Mouse (Mus musculus) heart, adult 8-10 months (tissue): ENCODE results near the gene Sprr2a2. TPM values are rescaled to one million over a fixed set of nuclear protein-coding genes. Genes with fewer than 3 reads are reported as not detected.
"Not testable (repeated sequence)": the region's sequence is repeated elsewhere in the genome, so short reads cannot be mapped to it uniquely, and the experiment has no call there.

Experiments used
- DNase-seq: peaks from one replicate; pipeline ENCODE4 v3.0.0; 2022; ENCODE audit warnings: low spot score
- total RNA-seq, 4 experiments: library from RNA; stranded (reverse); gene quantifications; 2 replicates each; pipeline ENCODE4 v1.2.4; 2022

Gene Sprr2a2
- total RNA-seq, result 1 to 10 TPM in 1 of 4 experiments, under 1 TPM in 1, not detected in 2; 0.80 to 2.0 TPM

DNA sequence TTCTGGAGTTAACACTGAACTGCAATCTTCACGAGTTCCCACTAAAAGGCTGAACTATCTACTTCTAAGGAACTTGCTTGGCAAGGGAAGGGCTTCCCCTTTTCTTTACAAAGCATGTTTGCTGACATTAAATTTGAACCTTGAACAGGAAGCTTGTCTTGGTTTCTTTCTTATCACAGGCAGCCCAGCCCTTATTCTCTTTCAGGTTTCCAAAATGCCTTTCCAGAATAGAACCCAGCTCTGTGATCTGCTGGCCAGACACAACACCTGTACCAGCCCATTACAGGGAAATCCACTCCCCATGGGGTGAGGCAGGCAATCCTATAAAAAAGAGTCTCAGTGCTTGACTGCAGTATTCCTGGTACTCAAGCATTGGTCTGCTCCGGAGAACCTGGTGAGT, at the start of gene Sprr2a2, which contains the start of gene Sprr2a1:
Sprr2a2 (plus strand) TSS at position 352 of the 400 bp plus-strand sequence.
Sprr2a1 (plus strand) TSS at position 231 of the 400 bp plus-strand sequence.
- not testable (repeated sequence) for DNase-seq

GRCm38 (mm10) chr3:92169847-92170246, 45.9 kb upstream of the Sprr2a2 start:
- no peak for DNase-seq

GRCm38 (mm10) chr3:92176880-92177279, 38.8 kb upstream of the Sprr2a2 start:
- no peak for DNase-seq

DNA sequence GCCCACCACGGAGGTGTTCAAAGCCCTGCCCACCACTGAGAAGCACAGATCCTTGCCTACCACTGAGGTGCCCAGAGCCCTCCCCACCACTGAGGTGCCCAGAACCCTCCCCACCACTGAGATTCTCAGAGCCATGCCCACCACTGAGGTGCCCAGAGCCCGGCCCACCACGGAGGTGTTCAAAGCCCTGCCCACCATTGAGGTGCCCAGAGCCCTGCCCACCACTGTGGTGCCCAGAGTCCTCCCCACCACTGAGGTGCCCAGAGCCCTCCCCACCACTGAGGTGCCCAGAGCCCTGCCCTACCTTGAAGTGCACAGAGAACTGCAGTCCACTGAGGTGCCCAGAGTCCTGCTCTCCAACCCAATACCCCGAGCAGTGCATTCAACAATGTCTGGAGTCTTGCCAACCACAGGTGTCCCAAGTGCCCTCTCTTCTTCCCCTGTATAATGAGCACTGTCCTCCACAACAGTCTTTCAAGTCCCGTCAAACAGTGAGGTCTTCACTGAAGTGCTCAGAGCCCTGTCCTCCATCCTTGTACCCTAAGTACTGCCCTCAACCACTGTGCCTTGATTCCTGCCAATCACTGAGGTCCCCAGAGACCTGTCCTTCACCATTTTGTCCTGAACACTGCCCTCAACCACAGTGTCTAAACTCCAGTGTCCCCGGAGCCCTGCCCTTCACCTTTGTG, 20.1 kb upstream of the Sprr2a2 start:
- DNase-seq, result no peak

DNA sequence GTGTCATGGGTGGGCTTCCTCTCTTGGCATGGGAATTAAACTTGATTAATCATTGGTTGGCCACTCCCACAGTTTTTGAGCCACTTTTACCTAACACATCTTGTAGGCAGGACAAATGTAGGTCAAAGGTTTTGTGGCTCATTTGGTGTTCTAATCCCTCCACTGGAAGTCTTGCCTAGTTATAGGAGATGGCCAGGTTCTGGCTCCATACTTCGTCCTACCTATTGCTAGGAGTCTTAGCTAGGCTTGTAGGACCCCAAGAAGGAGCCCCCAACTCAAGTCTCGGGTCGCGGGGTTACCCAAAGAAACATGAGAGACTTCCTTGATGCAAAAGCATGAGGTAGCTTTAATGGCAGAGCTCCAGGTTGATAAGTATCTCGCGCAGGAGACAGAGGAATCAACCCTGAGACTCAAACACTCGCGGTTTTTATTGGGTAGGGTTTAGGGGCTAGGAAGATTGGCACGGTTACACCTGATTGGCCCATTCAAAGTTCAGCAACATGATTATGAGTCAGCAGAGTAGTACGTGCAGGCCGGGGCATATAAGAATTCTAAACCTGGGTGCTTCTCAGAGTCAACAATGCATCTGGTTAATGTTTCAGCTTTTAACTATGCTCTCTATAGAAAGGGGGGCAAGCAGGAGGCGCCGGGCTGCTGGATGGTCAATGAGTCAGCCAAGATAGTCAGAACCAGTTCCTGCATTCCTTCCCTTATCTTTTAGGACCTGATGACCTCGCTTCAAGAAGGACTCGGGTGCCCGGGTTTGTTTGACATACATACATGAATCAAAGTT, 4.4 kb upstream of the Sprr2a2 start:
- DNase-seq, result not testable (repeated sequence)

DNA sequence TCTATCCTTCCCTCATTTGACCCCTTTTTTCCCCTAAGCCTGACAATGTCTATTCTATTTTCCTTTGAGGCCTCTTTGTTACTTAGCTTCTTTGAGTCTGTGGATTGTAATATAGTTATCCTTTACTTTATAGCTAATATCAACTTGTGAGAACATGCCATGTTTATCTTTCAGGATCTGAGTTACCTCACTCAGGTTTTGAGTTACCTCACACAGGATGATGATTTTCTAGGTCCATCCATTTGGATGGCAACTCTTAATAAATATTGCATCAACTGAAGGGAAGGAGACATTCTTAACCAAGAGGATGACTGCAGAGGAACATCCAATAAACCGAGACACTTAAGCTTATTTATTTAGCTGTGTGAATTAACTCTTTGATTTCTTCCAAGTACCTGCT, 3.7 kb upstream of the Sprr2a2 start:
- not testable (repeated sequence) for DNase-seq

DNA sequence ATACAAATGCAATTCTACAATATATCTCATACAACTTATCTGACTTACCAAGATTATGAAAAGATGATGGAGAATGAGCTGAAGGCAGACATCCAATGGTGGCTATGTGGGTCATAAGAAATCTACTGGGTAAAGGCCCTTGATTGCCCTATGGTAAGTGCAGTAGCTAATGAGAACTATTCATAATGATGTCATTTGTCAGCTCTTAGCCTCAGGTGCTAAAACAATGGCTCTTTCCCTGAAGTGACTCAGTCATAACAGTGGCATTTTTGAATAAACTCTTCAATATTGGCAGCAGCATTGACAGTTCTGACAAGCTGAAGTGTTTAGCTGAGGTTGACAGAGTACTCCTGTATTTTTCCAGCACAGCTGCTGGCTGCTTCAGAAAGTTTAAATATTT, 2.1 kb upstream of the Sprr2a2 start:
- not testable (repeated sequence) for DNase-seq

GRCm38 (mm10) chr3:92219031-92219430, 3.3 kb downstream of the Sprr2a2 start:
- DNase-seq, result not testable (repeated sequence)

DNA sequence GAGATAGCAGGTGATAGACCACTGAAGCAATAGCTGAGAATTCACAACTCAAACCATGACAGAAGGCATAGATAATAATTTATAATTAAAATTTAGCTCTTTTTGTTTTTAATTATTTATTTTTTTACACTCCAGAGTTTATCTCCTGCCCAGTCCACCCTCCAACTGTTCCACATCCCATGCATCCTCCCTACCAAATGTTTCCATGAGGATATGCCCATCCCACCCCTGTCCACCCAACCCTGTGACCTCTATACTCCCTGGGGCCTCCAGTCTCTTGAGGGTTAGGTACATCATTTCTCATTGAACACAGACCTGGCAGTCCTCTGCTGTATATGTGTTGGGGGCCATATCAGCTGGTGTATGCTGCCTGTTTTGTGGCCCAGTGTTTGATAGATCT, 8.0 kb downstream of the Sprr2a2 start:
- not testable (repeated sequence) for DNase-seq

DNA sequence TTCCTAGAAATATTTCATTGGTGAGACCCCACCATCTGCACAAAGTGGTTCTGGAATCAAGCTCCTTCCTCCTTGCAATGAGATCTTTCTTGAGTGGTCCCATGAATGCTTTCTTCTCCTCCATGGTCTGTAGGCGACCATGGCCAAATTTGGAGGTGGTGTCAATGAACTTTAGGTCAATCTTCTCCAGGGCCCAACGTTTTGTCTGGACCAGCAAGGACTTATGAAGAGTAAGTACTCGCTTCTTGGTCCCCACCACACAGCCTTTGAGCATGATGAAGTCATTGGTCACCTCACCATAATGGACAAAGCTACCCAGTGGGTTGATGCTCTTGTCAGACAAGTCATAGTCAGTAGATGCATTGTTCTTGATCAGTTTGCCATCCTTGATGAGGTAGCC, 11.7 kb downstream of the Sprr2a2 start:
- DNase-seq, result not testable (repeated sequence)

DNA sequence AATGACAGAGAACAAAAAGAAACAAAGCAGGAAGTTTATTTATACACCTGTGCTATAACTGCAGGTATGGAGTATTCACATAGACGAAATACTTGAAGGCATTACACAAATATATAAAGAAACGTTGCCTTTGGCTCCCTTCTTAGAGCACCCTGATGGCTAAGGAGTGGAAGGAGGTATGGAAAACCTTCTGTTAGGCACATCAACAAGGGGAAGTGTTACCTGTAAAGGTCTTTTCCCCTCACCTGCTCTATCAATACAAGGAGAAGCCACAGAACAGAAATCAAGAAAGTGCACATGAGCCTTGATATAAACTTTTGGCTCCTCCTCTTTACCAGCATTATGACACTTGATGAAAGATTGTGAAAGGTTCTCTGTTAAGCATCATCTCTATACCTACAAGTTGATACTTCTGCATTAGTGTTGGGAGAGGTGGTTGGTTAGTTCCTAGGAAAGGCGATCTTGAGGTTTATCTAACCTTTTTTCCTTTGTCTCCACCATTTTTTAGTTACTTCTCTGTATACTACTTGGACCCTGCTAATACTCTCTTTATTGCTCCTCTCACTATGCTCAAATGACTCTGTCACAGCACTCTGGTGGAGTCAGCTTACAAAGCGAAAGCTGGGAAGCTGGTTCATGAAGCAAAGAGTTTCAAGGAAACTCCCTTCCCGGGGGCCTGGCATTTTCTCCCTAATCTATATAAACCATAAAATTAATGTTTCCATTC, 20.9 kb downstream of the Sprr2a2 start:
- DNase-seq, result not testable (repeated sequence)

GRCm38 (mm10) chr3:92238736-92239135, 23.0 kb downstream of the Sprr2a2 start:
- DNase-seq, result not testable (repeated sequence)

- not testable (repeated sequence) for DNase-seq
Observed at GRCm38 (mm10) chr3:92239197-92239596, 23.5 kb downstream of the Sprr2a2 start.

GRCm38 (mm10) chr3:92244833-92245232, 29.1 kb downstream of the Sprr2a2 start:
- not testable (repeated sequence) for DNase-seq

DNA sequence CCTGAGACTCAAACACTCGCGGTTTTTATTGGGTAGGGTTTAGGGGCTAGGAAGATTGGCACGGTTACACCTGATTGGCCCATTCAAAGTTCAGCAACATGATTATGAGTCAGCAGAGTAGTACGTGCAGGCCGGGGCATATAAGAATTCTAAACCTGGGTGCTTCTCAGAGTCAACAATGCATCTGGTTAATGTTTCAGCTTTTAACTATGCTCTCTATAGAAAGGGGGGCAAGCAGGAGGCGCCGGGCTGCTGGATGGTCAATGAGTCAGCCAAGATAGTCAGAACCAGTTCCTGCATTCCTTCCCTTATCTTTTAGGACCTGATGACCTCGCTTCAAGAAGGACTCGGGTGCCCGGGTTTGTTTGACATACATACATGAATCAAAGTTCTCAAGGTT, 30.5 kb downstream of the Sprr2a2 start:
- DNase-seq, result not testable (repeated sequence)

GRCm38 (mm10) chr3:92248494-92248893, 32.8 kb downstream of the Sprr2a2 start:
- not testable (repeated sequence) for DNase-seq

DNA sequence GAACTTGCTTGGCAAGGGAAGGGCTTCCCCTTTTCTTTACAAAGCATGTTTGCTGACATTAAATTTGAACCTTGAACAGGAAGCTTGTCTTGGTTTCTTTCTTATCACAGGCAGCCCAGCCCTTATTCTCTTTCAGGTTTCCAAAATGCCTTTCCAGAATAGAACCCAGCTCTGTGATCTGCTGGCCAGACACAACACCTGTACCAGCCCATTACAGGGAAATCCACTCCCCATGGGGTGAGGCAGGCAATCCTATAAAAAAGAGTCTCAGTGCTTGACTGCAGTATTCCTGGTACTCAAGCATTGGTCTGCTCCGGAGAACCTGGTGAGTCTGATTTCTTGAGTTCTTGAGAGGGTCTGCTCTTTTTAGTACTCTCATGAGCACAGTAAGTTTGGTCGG, 34.7 kb downstream of the Sprr2a2 start:
- not testable (repeated sequence) for DNase-seq

DNA sequence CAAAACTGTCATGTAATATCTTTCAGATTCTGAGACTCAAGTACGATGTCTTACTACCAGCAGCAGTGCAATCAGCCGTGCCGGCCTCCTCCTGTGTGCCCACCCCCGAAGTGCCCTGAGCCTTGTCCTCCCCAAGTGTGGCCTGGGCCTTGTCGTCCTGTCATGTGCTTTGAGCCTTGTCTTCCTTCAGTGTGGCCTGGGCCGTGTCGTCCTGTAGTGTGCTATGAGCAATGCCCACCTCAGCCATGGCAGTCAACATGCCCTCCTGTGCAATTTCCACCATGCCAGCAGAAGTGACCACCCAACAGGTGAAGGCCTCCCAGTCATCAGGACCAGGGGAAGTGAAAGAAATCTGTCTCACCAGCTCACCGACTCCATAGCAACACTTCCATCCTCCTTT, 38.1 kb downstream of the Sprr2a2 start:
- not testable (repeated sequence) for DNase-seq

- DNase-seq, result not testable (repeated sequence)
Observed at GRCm38 (mm10) chr3:92258526-92258925, 42.8 kb downstream of the Sprr2a2 start.

GRCm38 (mm10) chr3:92263462-92263861, 47.7 kb downstream of the Sprr2a2 start:
- DNase-seq, result not testable (repeated sequence)

DNA sequence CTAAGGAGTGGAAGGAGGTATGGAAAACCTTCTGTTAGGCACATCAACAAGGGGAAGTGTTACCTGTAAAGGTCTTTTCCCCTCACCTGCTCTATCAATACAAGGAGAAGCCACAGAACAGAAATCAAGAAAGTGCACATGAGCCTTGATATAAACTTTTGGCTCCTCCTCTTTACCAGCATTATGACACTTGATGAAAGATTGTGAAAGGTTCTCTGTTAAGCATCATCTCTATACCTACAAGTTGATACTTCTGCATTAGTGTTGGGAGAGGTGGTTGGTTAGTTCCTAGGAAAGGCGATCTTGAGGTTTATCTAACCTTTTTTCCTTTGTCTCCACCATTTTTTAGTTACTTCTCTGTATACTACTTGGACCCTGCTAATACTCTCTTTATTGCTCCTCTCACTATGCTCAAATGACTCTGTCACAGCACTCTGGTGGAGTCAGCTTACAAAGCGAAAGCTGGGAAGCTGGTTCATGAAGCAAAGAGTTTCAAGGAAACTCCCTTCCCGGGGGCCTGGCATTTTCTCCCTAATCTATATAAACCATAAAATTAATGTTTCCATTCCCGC, 55.8 kb downstream of the Sprr2a2 start:
- not testable (repeated sequence) for DNase-seq

- DNase-seq, result not testable (repeated sequence)
Observed at GRCm38 (mm10) chr3:92273504-92273903, 57.8 kb downstream of the Sprr2a2 start.
